Mouse (Mus musculus): ENCODE data around the gene Zfp296.
A peak's percentile ranks its signal among the peaks of the same experiment; 100 is the strongest.

The Zfp296 gene

GRCm38 (mm10) chr7:19577141-19577852, at the start of gene Zfp296, which contains the start of gene Gemin7:
Zfp296 (plus strand) TSS chr7:19577287.
Gemin7 (minus strand) TSS chr7:19577595.
- DNase-seq (ENCODE audit: low read depth, low spot score), result peak; percentile 78
- Histone ChIP-seq H3K36me3 (ENCODE audit: control insufficient read depth, insufficient read depth, low read length, poor library complexity, severe bottlenecking) (no peaks in the 10 kb centered on the region; the same call in 1 of the 2 replicates), H3K27me3 (ENCODE audit: control insufficient read depth, insufficient read depth, low read length, poor library complexity, severe bottlenecking) (no peaks in the 10 kb centered on the region)

- Histone ChIP-seq H3K36me3 (ENCODE audit: control insufficient read depth, insufficient read depth, low read length, poor library complexity, severe bottlenecking) (peaks cover 4% of the 10 kb centered on the region), H3K27me3 (ENCODE audit: control insufficient read depth, insufficient read depth, low read length, poor library complexity, severe bottlenecking) (no peaks in the 10 kb centered on the region)
- DNase-seq (ENCODE audit: low read depth, low spot score), result no peak
Observed at GRCm38 (mm10) chr7:19531077-19531476, 46.0 kb upstream of the Zfp296 start.

DNA sequence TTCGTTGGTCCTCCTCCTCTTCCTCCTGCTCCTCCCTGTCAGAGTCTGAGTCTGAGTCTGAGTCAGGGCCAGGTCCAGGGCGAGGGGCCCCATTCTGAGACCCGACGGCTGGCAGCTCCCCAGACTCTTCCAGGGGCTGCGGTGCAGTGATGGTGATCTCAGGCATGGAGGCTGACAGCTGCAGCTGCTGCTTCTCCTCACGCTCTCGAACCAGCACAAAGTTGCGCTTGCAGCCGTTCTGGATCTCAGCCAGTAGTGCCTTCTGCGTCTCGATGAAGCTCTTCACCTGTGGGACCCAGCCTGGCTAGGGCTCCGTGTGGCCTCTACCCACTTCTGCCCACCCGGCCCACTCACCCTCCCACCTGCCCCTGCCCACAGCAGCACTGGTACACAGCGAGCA, 44.8 kb upstream of the Zfp296 start:
- Histone ChIP-seq H3K27me3 (ENCODE audit: control insufficient read depth, insufficient read depth, low read length, poor library complexity, severe bottlenecking) (no peaks in the 10 kb centered on the region), H3K36me3 (ENCODE audit: control insufficient read depth, insufficient read depth, low read length, poor library complexity, severe bottlenecking) (peaks cover 4% of the 10 kb centered on the region)
- no peak for DNase-seq (ENCODE audit: low read depth, low spot score)

- peaks cover 4% of the 10 kb centered on the region for H3K36me3 ChIP-seq (ENCODE audit: control insufficient read depth, insufficient read depth, low read length, poor library complexity, severe bottlenecking)
- no peaks in the 10 kb centered on the region for H3K27me3 ChIP-seq (ENCODE audit: control insufficient read depth, insufficient read depth, low read length, poor library complexity, severe bottlenecking)
Observed at GRCm38 (mm10) chr7:19534676-19535075, 42.4 kb upstream of the Zfp296 start.

DNA sequence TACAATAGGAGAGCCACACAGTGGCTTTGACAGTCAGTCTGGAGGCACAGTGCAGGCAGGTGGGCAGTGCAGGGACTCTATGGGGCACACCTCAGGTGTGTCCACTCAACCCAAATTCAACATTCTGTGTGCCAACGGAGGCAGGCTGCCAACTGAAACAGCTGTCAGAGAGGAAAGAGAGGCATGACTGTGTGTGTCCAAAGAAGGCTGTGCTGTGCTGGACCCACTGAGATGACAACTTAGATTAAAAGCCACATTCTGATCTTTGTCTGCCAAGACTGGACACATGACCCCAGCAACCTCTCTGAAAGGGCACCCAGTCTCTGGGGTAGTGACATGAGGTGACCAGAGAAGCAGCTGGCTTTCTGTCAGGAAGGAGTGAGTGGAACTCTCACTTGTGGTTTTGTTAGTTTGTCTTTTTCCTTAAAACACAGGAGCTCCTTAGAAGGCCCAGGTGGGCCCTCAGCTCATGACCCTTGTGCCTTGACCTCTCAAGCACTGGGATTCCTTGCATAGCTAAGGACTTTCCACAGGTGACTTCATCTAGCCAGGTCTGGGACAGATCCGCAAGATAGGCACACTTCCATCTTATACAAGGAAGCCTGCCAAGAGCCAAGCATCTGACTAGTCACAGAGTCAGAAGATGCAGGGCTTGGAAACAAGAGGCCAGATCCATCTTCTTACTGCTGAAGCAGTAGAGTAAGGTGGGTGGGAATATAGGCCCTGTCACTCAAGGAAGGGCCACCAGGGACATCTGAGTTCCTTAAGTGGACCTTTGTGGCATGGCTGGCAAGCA, 36.1 kb upstream of the Zfp296 start:
- Histone ChIP-seq H3K27me3 (ENCODE audit: control insufficient read depth, insufficient read depth, low read length, poor library complexity, severe bottlenecking) (no peaks in the 10 kb centered on the region), H3K36me3 (ENCODE audit: control insufficient read depth, insufficient read depth, low read length, poor library complexity, severe bottlenecking) (no peaks in the 10 kb centered on the region)
- no peak for DNase-seq (ENCODE audit: low read depth, low spot score)

More at GRCm38 (mm10) chr7:19534676-19535075, 42.4 kb upstream of the Zfp296 start:
- DNase-seq (ENCODE audit: low read depth, low spot score), result no peak

- DNase-seq (ENCODE audit: low read depth, low spot score), result no peak
- H3K36me3 ChIP-seq (ENCODE audit: control insufficient read depth, insufficient read depth, low read length, poor library complexity, severe bottlenecking), result no peaks in the 10 kb centered on the region
- H3K27me3 ChIP-seq (ENCODE audit: control insufficient read depth, insufficient read depth, low read length, poor library complexity, severe bottlenecking), result no peaks in the 10 kb centered on the region
Observed at GRCm38 (mm10) chr7:19541681-19542154, 35.4 kb upstream of the Zfp296 start.

DNA sequence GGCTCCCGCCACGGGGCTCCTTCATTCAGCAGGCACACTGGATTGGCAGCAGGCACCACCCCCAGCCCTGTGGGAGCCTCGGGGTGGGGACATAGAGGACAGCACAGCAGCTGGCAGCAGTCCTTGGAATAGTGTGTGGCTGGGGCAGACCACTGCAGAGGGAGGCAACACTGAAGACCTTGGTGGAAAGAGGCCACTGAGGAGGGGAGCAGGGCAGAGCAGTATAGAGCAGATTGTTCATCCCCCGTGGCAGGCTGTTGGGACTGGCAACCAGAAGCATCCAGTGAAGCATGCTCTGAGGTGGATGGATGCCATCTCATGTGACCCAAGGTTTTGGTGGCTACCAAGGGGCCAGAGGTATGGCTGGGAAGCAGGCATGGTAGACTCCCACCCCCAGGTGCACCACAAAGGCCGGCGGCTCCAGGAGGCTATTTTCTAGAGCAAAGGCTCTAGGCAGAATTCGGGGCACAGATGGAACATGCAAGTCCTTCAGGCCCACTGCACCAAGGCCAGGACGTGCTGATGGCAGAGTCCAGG, 34.9 kb upstream of the Zfp296 start:
- Histone ChIP-seq H3K27me3 (ENCODE audit: control insufficient read depth, insufficient read depth, low read length, poor library complexity, severe bottlenecking) (no peaks in the 10 kb centered on the region), H3K36me3 (ENCODE audit: control insufficient read depth, insufficient read depth, low read length, poor library complexity, severe bottlenecking) (no peaks in the 10 kb centered on the region)
- no peak for DNase-seq (ENCODE audit: low read depth, low spot score)

DNA sequence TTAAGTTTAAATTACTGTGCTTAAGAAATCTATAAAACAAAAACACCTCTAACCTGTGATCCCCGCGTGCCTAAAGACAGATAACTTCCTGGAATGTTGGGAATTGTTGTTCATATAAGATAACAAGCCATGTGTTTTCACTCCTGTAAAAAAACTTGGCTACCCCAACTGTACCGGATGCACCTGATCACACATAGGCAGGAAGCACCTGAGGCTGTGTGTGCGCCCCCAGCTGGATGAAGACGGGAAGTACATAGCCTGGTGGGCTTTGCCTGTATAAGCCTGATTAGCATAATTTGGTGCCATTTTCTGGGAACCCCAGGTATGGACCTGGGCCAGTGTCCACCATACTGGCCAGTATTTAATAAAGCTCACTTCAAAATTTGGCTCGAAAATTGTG, 33.5 kb upstream of the Zfp296 start:
- H3K27me3 ChIP-seq (ENCODE audit: control insufficient read depth, insufficient read depth, low read length, poor library complexity, severe bottlenecking), result no peaks in the 10 kb centered on the region
- no peaks in the 10 kb centered on the region for H3K36me3 ChIP-seq (ENCODE audit: control insufficient read depth, insufficient read depth, low read length, poor library complexity, severe bottlenecking)
- DNase-seq (ENCODE audit: low read depth, low spot score), result peak; percentile 68

GRCm38 (mm10) chr7:19546007-19546406, 31.1 kb upstream of the Zfp296 start:
- no peaks in the 10 kb centered on the region for H3K36me3 ChIP-seq (ENCODE audit: control insufficient read depth, insufficient read depth, low read length, poor library complexity, severe bottlenecking)
- H3K27me3 ChIP-seq (ENCODE audit: control insufficient read depth, insufficient read depth, low read length, poor library complexity, severe bottlenecking), result no peaks in the 10 kb centered on the region
- no peak for DNase-seq (ENCODE audit: low read depth, low spot score)

- no peak for DNase-seq (ENCODE audit: low read depth, low spot score)
- Histone ChIP-seq H3K27me3 (ENCODE audit: control insufficient read depth, insufficient read depth, low read length, poor library complexity, severe bottlenecking) (no peaks in the 10 kb centered on the region), H3K36me3 (ENCODE audit: control insufficient read depth, insufficient read depth, low read length, poor library complexity, severe bottlenecking) (no peaks in the 10 kb centered on the region)
Observed at GRCm38 (mm10) chr7:19547344-19547969, 29.6 kb upstream of the Zfp296 start.

DNA sequence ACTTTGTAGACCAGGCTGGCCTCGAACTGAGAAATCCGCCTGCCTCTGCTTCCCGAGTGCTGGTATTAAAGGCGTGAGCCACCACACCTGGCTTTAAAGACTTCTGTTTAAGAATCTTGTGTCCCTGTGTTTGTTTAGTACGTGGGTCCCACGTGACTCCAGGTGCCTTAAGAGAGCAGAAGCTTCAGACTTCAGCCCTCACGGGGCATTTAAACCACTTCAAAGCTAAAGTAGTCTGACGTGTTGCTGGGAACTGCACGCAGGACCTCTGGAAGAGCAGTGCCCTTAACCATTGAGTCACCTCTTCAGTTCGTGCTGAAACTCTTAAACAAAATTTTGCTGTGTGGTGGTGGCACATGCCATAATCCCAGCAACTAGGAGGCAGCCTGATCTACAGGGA, 27.7 kb upstream of the Zfp296 start:
- H3K27me3 ChIP-seq (ENCODE audit: control insufficient read depth, insufficient read depth, low read length, poor library complexity, severe bottlenecking), result no peaks in the 10 kb centered on the region
- H3K36me3 ChIP-seq (ENCODE audit: control insufficient read depth, insufficient read depth, low read length, poor library complexity, severe bottlenecking), result no peaks in the 10 kb centered on the region

DNA sequence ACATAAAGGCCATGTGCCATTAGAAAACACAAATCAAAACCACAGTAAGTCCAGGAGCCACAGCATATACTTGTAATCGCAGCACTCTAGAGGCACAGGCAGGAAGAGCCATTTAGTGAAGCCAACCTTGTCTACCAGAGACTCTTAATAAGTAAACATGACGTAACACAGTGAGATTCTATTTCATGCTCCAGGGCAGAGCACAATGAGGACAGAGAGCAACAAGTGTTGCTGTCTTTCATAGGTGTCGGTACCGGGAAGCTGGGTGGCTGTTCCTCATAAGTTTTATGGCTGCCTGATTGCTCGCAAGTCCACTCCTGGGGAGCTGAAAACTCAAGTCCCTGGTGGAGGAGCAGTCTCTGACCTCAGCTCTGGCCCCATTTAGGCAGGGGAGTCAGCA, 25.5 kb upstream of the Zfp296 start:
- H3K36me3 ChIP-seq (ENCODE audit: control insufficient read depth, insufficient read depth, low read length, poor library complexity, severe bottlenecking), result no peaks in the 10 kb centered on the region
- DNase-seq (ENCODE audit: low read depth, low spot score), result no peak

More for the DNA sequence above, 27.7 kb upstream of the Zfp296 start:
- no peak for DNase-seq (ENCODE audit: low read depth, low spot score)

GRCm38 (mm10) chr7:19552443-19552842, 24.6 kb upstream of the Zfp296 start:
- H3K27me3 ChIP-seq (ENCODE audit: control insufficient read depth, insufficient read depth, low read length, poor library complexity, severe bottlenecking), result no peaks in the 10 kb centered on the region
- DNase-seq (ENCODE audit: low read depth, low spot score), result no peak
- H3K36me3 ChIP-seq (ENCODE audit: control insufficient read depth, insufficient read depth, low read length, poor library complexity, severe bottlenecking), result no peaks in the 10 kb centered on the region

More for the DNA sequence above, 25.5 kb upstream of the Zfp296 start:
- no peaks in the 10 kb centered on the region for H3K27me3 ChIP-seq (ENCODE audit: control insufficient read depth, insufficient read depth, low read length, poor library complexity, severe bottlenecking)

GRCm38 (mm10) chr7:19554168-19554567, 22.9 kb upstream of the Zfp296 start:
- Histone ChIP-seq H3K36me3 (ENCODE audit: control insufficient read depth, insufficient read depth, low read length, poor library complexity, severe bottlenecking) (no peaks in the 10 kb centered on the region), H3K27me3 (ENCODE audit: control insufficient read depth, insufficient read depth, low read length, poor library complexity, severe bottlenecking) (no peaks in the 10 kb centered on the region)
- no peak for DNase-seq (ENCODE audit: low read depth, low spot score)
